Mouse (Mus musculus): ENCODE data around the gene Notch1.

GRCm38 (mm10) chr2:26447451-26447850 lies 69.0 kb downstream of the Notch1 start:
- TF ChIP-seq CTCF (IDR thresholded peaks at IDR 0.05; ENCODE audit: low read depth) (no peak), EP300 (IDR thresholded peaks at IDR 0.05; ENCODE audit: low read depth) (no peak)

Data from liver, postnatal 0 days (tissue).